Mouse (Mus musculus) MEL (cell line): ENCODE results near the gene Dlg2. TPM values are rescaled to one million over a fixed set of nuclear protein-coding genes. Genes with fewer than 3 reads are reported as not detected.

Source experiments
- DNase-seq: peaks from one replicate; pipeline ENCODE4 v3.0.0; 2011; ENCODE audit warnings: low read depth, low spot score
- H3K27ac ChIP-seq: 2 replicates; pipeline ENCODE4 v1.5.1; 2012; ENCODE audit warnings: low read depth, mild to moderate bottlenecking, control low read depth, low read length, moderate library complexity; ENCODE audit not compliant: control insufficient read depth
- H3K27me3 ChIP-seq, 2 experiments: fragments of 150-350 bp in 1 of 2; sonication (generic) in 1 of 2; 2 replicates each; pipeline ENCODE4 v1.6.1; 2012; ENCODE audit warnings: low read length in 2 of 2, mild to moderate bottlenecking in 2 of 2, improper control_type of control experiment in 1 of 2, moderate library complexity in 1 of 2; ENCODE audit not compliant: insufficient read depth in 2 of 2, control insufficient read depth in 1 of 2
- H3K36me3 ChIP-seq, 2 experiments: 2 replicates each; pipeline ENCODE4 v1.6.1; 2012 to 2014; ENCODE audit warnings: low read length in 2 of 2, improper control_type of control experiment in 1 of 2, inconsistent platforms in 1 of 2, mild to moderate bottlenecking in 1 of 2; ENCODE audit not compliant: insufficient read depth in 2 of 2, control insufficient read depth in 1 of 2
- H3K4me1 ChIP-seq, 2 experiments: fragments of 150-350 bp in 1 of 2; sonication (generic) in 1 of 2; 2 replicates each; pipeline ENCODE4 v1.6.1; 2012; ENCODE audit warnings: low read length in 2 of 2, improper control_type of control experiment in 1 of 2, mild to moderate bottlenecking in 1 of 2; ENCODE audit not compliant: insufficient read depth in 2 of 2, control insufficient read depth in 1 of 2
- H3K4me3 ChIP-seq, 2 experiments: fragments of 150-350 bp in 1 of 2; sonication (generic) in 1 of 2; 2 replicates each; pipeline ENCODE4 v1.5.1; 2012; ENCODE audit warnings: low read depth in 2 of 2, low read length in 2 of 2, mild to moderate bottlenecking in 2 of 2, moderate library complexity in 2 of 2, control low read depth in 1 of 2, improper control_type of control experiment in 1 of 2; ENCODE audit not compliant: control insufficient read depth in 1 of 2, insufficient read depth in 1 of 2
- H3K79me2 ChIP-seq: 2 replicates; pipeline ENCODE4 v1.6.1; 2012; ENCODE audit warnings: mild to moderate bottlenecking, low read length, moderate library complexity; ENCODE audit not compliant: control insufficient read depth, poor library complexity, insufficient read depth
- H3K9ac ChIP-seq: 2 replicates; pipeline ENCODE4 v1.6.1; 2012; ENCODE audit warnings: low read depth, mild to moderate bottlenecking, control low read depth, low read length, moderate library complexity; ENCODE audit not compliant: control insufficient read depth, poor library complexity, severe bottlenecking
- H3K9me3 ChIP-seq: fragments of 150-350 bp; sonication (generic); replicated peaks from 2 replicates; pipeline ENCODE4 v1.6.1; 2012; ENCODE audit warnings: mild to moderate bottlenecking, low read length, improper control_type of control experiment, moderate library complexity; ENCODE audit not compliant: insufficient read depth
- CHD1 ChIP-seq: IDR thresholded peaks from 2 replicates; pipeline ENCODE4 v1.6.1; 2012; ENCODE audit warnings: low read depth, mild to moderate bottlenecking, inconsistent platforms, low read length, improper control_type of control experiment
- CTCF ChIP-seq, 3 experiments: IDR thresholded peaks in 2 of 3; conservative IDR thresholded peaks in 1 of 3; 2 replicates each; pipeline ENCODE4 v1.5.1; 2011 to 2012; ENCODE audit warnings: low read length in 3 of 3, low read depth in 2 of 3, mild to moderate bottlenecking in 2 of 3, improper control_type of control experiment in 1 of 3, inconsistent platforms in 1 of 3, mixed read lengths in 1 of 3, moderate library complexity in 1 of 3; ENCODE audit not compliant: control insufficient read depth in 1 of 3, insufficient read depth in 1 of 3, poor library complexity in 1 of 3, severe bottlenecking in 1 of 3
- E2F4 ChIP-seq: IDR thresholded peaks from 2 replicates; pipeline ENCODE4 v1.6.1; 2011; ENCODE audit warnings: low read depth, low read length, improper control_type of control experiment, borderline replicate concordance
- ELF1 ChIP-seq: IDR thresholded peaks from 2 replicates; pipeline ENCODE4 v1.6.1; 2014; ENCODE audit warnings: low read depth, mild to moderate bottlenecking, inconsistent platforms, low read length, improper control_type of control experiment, moderate library complexity
- ETS1 ChIP-seq: IDR thresholded peaks from 2 replicates; pipeline ENCODE4 v1.6.1; 2012; ENCODE audit warnings: low read depth, mild to moderate bottlenecking, inconsistent platforms, low read length, improper control_type of control experiment, moderate library complexity
- GABPA ChIP-seq: IDR thresholded peaks from 2 replicates; pipeline ENCODE4 v1.6.1; 2012; ENCODE audit warnings: low read depth, mild to moderate bottlenecking, inconsistent platforms, low read length, improper control_type of control experiment, moderate library complexity
- GATA1 ChIP-seq: IDR thresholded peaks from 2 replicates; pipeline ENCODE4 v1.6.1; 2011; ENCODE audit warnings: low read depth, low read length, improper control_type of control experiment
- HCFC1 ChIP-seq: IDR thresholded peaks from 2 replicates; pipeline ENCODE4 v1.6.1; 2012; ENCODE audit warnings: low read depth, mild to moderate bottlenecking, inconsistent platforms, low read length, improper control_type of control experiment, moderate library complexity
- KAT2A ChIP-seq: conservative IDR thresholded peaks from 2 replicates; pipeline ENCODE4 v1.6.1; 2012; ENCODE audit warnings: low read depth, low read length, improper control_type of control experiment, inconsistent platforms
- MAFK ChIP-seq: IDR thresholded peaks from 2 replicates; pipeline ENCODE4 v1.6.1; 2011; ENCODE audit warnings: low read depth, mild to moderate bottlenecking, low read length, improper control_type of control experiment, borderline replicate concordance
- MAX ChIP-seq: IDR thresholded peaks from 2 replicates; pipeline ENCODE4 v1.6.1; 2011; ENCODE audit warnings: low read length, improper control_type of control experiment
- MEF2A ChIP-seq: IDR thresholded peaks from 2 replicates; pipeline ENCODE4 v1.6.1; 2014; ENCODE audit warnings: low read depth, mild to moderate bottlenecking, inconsistent platforms, low read length, improper control_type of control experiment; ENCODE audit not compliant: poor library complexity, insufficient replicate concordance, severe bottlenecking; ENCODE audit errors: extremely low read depth
- MXI1 ChIP-seq: IDR thresholded peaks from 2 replicates; pipeline ENCODE4 v1.6.1; 2011; ENCODE audit warnings: mild to moderate bottlenecking, low read depth, low read length, improper control_type of control experiment
- MYB ChIP-seq: IDR thresholded peaks from 2 replicates; pipeline ENCODE4 v1.6.1; 2011; ENCODE audit warnings: mild to moderate bottlenecking, low read depth, low read length, improper control_type of control experiment
- MYC ChIP-seq: IDR thresholded peaks from 2 replicates; pipeline ENCODE4 v1.6.1; 2011; ENCODE audit warnings: low read depth, mild to moderate bottlenecking, low read length, improper control_type of control experiment, moderate library complexity
- NELFE ChIP-seq: IDR thresholded peaks from 2 replicates; pipeline ENCODE4 v1.6.1; 2011; ENCODE audit warnings: low read depth, low read length, improper control_type of control experiment
- NRF1 ChIP-seq: IDR thresholded peaks from 2 replicates; pipeline ENCODE4 v1.6.1; 2014; ENCODE audit warnings: low read depth, mild to moderate bottlenecking, inconsistent platforms, low read length, improper control_type of control experiment, moderate library complexity; ENCODE audit not compliant: poor library complexity, insufficient read depth, severe bottlenecking
- POLR2A ChIP-seq, 2 experiments: IDR thresholded peaks; 2 replicates each; pipeline ENCODE4 v1.6.1; 2011 to 2012; ENCODE audit warnings: low read length in 2 of 2, mild to moderate bottlenecking in 2 of 2, control low read depth in 1 of 2, improper control_type of control experiment in 1 of 2, low read depth in 1 of 2, moderate library complexity in 1 of 2; ENCODE audit not compliant: control insufficient read depth in 1 of 2, insufficient read depth in 1 of 2, poor library complexity in 1 of 2
- POLR2AphosphoS2 ChIP-seq: IDR thresholded peaks from 2 replicates; pipeline ENCODE4 v1.6.1; 2011; ENCODE audit warnings: low read length, improper control_type of control experiment
- POLR2AphosphoS5 ChIP-seq: IDR thresholded peaks from 2 replicates; pipeline ENCODE4 v1.6.1; 2012; ENCODE audit warnings: low read depth, borderline replicate concordance, mild to moderate bottlenecking, inconsistent platforms, low read length, moderate library complexity, mixed read lengths
- SMC3 ChIP-seq: IDR thresholded peaks from 2 replicates; pipeline ENCODE4 v1.6.1; 2011; ENCODE audit warnings: low read depth, low read length, improper control_type of control experiment
- TBP ChIP-seq: IDR thresholded peaks from 2 replicates; pipeline ENCODE4 v1.8.0; 2011; ENCODE audit warnings: low read depth, low read length, improper control_type of control experiment
- USF2 ChIP-seq, 2 experiments: IDR thresholded peaks; 2 replicates each; pipeline ENCODE4 v1.6.1; 2011 to 2012; ENCODE audit warnings: improper control_type of control experiment in 2 of 2, low read length in 2 of 2, borderline replicate concordance in 1 of 2, inconsistent platforms in 1 of 2, low read depth in 1 of 2, mild to moderate bottlenecking in 1 of 2; ENCODE audit not compliant: insufficient read depth in 1 of 2
- ZC3H11A ChIP-seq: IDR thresholded peaks from 2 replicates; pipeline ENCODE4 v1.6.1; 2012; ENCODE audit warnings: low read depth, mild to moderate bottlenecking, inconsistent platforms, low read length, improper control_type of control experiment
- ZMIZ1 ChIP-seq: IDR thresholded peaks from 2 replicates; pipeline ENCODE4 v1.6.1; 2012; ENCODE audit warnings: low read depth, mild to moderate bottlenecking, inconsistent platforms, low read length, improper control_type of control experiment, moderate library complexity
- ZNF384 ChIP-seq: IDR thresholded peaks from 2 replicates; pipeline ENCODE4 v1.6.1; 2012; ENCODE audit warnings: low read depth, mild to moderate bottlenecking, inconsistent platforms, low read length, improper control_type of control experiment
- polyA plus RNA-seq, 2 experiments: library from polyadenylated mRNA; stranded (reverse) in 1 of 2; unstranded in 1 of 2; fragments of >175 nt in 1 of 2; fragments of >200 nt in 1 of 2; gene quantifications; 2 replicates each; pipeline versions ENCODE4 v1.2.1 to v1.2.4; 2012; ENCODE audit warnings: low replicate concordance in 2 of 2, low read depth in 1 of 2; ENCODE audit not compliant: insufficient read length in 2 of 2, insufficient read depth in 1 of 2, missing spikeins in 1 of 2
- total RNA-seq: library from RNA; depleted of rRNA; stranded (reverse); fragments of 300-350 nt; gene quantifications from 2 replicates; pipeline ENCODE4 v1.2.3, GENCODE M21; 2012

Dlg2 gene
- total and polyA plus RNA-seq, 3 experiments, result 0.04 TPM; not detected in 2

DNA sequence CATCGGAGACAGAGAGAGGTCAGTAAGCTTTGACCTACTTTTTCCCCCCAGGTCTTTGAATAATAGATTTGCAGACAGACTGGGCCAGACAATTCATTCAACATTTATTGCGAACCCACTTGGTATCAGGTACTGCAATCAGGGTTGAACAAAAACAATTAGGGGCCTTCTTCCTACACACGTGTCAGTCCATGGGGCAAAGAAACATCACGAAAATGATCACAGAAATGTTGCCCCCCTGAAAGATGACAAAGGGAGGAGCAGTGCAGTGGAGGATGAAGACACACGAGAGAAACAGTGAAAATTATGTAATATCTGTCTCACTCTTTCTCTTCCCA is 966.9 kb downstream of the Dlg2 start:
- DNase-seq, result no peak

DNA sequence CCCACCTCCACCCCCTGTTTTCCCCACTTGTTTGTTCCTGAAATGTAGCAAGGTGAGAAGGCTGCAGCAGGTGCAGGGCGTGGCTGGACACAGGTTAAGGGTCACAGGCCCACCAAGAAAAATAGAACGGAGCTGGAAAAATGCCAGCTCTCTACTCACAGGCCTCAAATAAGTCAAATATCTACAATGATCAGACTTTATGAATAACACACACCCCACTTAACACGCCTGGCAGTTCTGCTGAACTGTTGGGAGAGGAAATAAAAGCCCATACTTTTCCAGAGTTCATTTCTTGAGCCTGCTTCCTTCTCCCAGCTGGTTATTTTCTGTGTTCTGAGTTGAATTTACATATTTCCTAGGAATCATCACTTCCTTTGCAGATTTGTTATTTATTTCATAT is 967.4 kb downstream of the Dlg2 start:
- H3K9ac ChIP-seq, result no peak overlapping the region
- TF ChIP-seq KAT2A, result no peak
- no peak for TF ChIP-seq MXI1
- no peak for TF ChIP-seq GATA1
- TF ChIP-seq MEF2A, result no peak
- no peak for TF ChIP-seq POLR2AphosphoS5
- TF ChIP-seq CHD1, result no peak
- no peak for TF ChIP-seq MAFK
- TF ChIP-seq MYB, result no peak
- TF ChIP-seq POLR2AphosphoS2, result no peak
- no peak for TF ChIP-seq ELF1
- TF ChIP-seq USF2 (IDR thresholded peaks at IDR 0.05; ENCODE audit: borderline replicate concordance in 1 of 2, insufficient read depth in 1 of 2, low read depth in 1 of 2, low read length in 2 of 2), result no peak
- TF ChIP-seq NELFE, result no peak
- no peak for TF ChIP-seq POLR2A (IDR thresholded peaks at IDR 0.05; ENCODE audit: control insufficient read depth in 1 of 2, insufficient read depth in 1 of 2, low read depth in 1 of 2, low read length in 2 of 2, poor library complexity in 1 of 2)
- TF ChIP-seq ZC3H11A, result no peak
- no peak for TF ChIP-seq SMC3
- TF ChIP-seq HCFC1, result no peak
- TF ChIP-seq E2F4, result no peak
- TF ChIP-seq TBP, result no peak
- H3K79me2 ChIP-seq, result no peaks in the 10 kb centered on the region
- H3K36me3 ChIP-seq, result no peaks in the 10 kb centered on the region
- DNase-seq, result no peak
- H3K9me3 ChIP-seq, result no peaks in the 10 kb centered on the region
- H3K27ac ChIP-seq, result no peak overlapping the region
- no peaks in the 10 kb centered on the region for H3K4me1 ChIP-seq
- H3K4me3 ChIP-seq, result no peak overlapping the region
- H3K27me3 ChIP-seq, result no peaks in the 10 kb centered on the region

More for the DNA sequence above, 966.9 kb downstream of the Dlg2 start:
- no peak overlapping the region for H3K4me3 ChIP-seq
- no peaks in the 10 kb centered on the region for H3K4me1 ChIP-seq
- H3K9me3 ChIP-seq, result no peaks in the 10 kb centered on the region
- H3K36me3 ChIP-seq, result no peaks in the 10 kb centered on the region
- no peak overlapping the region for H3K27ac ChIP-seq
- no peaks in the 10 kb centered on the region for H3K27me3 ChIP-seq
- H3K9ac ChIP-seq, result no peak overlapping the region
- no peaks in the 10 kb centered on the region for H3K79me2 ChIP-seq
- TF ChIP-seq ZNF384 (no peak), HCFC1 (no peak), SMC3 (no peak), ZC3H11A (no peak), MXI1 (no peak), KAT2A (no peak), TBP (no peak), ELF1 (no peak), MAFK (no peak), E2F4 (no peak), NRF1 (no peak), MAX (no peak), CTCF (IDR thresholded peaks at IDR 0.05 in 2 of 3, conservative IDR thresholded peaks at IDR 0.05 in 1 of 3; ENCODE audit: control insufficient read depth in 1 of 3, insufficient read depth in 1 of 3, low read depth in 2 of 3, low read length in 3 of 3, poor library complexity in 1 of 3, severe bottlenecking in 1 of 3) (no peak), MEF2A (no peak), ZMIZ1 (no peak), GATA1 (no peak), ETS1 (no peak), MYC (no peak), GABPA (no peak)
